Mouse (Mus musculus): ENCODE data around the gene Fa2h.

Gene Fa2h

GRCm38 (mm10) chr8:111393391-111394363 lies at the start of gene Fa2h:
Gene Fa2h, minus strand, starts transcription at chr8:111393824.
- DNase-seq (ENCODE audit: low spot score in 2 of 2): peak; percentile 76

DNA sequence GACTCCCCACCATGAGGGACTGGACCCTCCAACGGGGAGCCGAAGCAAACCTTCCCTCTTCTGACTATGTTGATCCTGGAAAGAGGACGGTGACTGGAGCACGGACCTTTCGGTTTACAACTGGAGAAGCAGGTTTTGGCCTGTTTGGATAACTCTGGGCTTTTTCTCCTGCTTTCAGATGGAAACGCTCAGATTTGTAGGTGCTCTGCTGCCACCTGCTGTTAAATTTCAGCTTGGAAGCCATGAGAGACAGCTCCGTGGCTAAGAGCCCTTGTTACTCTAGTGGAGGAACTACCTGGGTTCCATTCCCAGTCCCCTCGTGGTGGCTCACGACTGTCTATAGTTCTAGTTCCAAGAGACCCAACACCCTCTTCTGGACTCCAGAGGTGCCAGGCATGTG lies 45.6 kb upstream of the Fa2h start:
- DNase-seq (ENCODE audit: low spot score in 2 of 2): peak; percentile 57 to 69

DNA sequence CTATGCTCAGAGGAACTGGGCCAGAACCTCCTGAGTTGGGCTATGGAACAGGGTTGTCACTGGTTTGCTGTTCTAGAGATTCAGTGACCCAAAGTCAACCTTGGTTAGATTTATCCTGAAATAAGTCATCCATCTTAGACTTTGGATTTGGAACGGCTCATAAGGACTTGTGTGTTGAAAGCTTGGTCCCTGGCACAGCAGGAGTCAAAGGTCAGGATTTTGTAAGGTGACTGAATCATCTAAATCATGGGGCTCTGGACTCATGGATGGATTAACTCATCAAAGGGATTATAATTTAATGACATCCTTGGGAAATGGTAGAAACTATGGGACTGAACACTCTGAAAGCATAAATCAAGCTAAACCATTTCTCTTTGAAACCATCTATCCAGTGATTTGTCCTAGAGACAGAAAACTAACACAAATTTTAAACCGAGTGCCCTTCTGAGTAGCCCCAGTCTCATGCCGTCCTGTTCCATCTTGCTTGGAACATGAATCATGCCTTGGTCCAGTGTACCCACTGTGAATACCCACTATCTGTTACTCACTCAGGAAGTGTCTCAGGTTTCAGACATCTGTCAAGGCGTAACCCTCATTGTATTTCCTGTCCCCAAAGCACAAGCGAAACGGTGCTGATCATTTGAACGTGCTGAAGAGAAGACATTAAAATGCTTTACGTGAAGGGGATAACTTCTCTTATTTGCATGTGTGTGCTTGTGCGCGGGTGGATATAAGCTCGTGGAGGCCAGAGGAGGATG lies 41.6 kb upstream of the Fa2h start:
- DNase-seq (ENCODE audit: low spot score in 2 of 2): no peak

DNA sequence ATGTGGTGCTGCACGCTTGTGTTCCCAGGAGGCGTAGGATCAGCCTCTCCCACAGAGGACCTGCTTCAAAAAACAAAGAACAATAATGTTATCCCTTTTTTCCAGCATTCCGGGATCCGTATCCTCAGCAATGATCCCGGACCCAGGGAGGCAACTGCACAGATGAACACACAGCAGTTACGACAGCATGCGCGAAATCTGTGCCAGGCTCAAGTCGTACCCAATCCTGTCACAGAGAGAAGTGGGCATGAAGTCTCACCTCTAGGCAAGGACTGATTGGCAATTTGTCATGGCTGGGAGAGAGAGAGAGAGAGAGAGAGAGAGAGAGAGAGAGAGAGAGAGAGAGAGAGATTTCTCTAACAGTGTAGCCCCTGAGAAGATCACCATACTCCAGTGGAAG lies 31.0 kb upstream of the Fa2h start:
- no peak for DNase-seq (ENCODE audit: low spot score in 2 of 2)

- no peak for DNase-seq (ENCODE audit: low spot score in 2 of 2)
Measured at GRCm38 (mm10) chr8:111424181-111424580, 30.6 kb upstream of the Fa2h start.

DNA sequence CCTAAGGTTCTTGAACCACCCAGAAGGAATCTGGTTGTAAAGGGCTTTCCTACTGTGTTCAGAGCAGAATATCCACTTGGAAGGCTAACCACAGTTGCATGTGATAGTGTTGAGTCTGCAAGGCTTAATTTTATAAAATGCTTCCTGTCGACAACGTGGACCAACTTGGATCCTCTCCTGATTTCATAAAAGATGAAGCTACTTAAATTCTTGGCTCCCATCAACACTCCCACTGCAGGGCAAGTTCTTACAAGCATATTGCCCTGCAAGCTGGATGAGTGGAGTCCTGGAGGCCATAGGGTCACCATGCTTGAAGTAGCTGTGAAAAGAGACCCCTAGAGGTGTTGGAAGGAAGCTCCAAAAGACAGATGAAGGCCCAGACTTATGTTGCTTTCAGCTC lies 29.0 kb upstream of the Fa2h start:
- no peak for DNase-seq (ENCODE audit: low spot score in 2 of 2)

- DNase-seq (ENCODE audit: low spot score in 2 of 2): no peak
Measured at GRCm38 (mm10) chr8:111419171-111419570, 25.5 kb upstream of the Fa2h start.

DNA sequence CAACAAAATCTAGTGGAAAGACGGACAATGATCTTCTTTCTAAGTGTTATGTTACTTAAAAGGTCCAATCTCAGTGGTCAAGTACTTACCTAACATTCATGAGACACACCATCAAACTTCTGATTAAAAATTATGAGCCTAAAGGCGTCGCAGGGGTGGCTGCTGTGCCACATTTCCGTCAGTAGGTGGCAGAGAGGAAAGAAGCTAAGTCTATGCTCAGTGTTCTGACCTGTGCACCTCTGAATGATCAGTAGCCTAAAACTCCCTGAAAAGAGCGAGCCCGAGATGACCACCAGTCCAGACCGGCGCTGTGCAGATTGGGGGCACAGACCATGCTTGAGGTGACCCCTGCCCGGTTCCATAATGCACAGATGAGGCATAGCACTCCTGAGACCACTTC lies 25.0 kb upstream of the Fa2h start:
- DNase-seq (ENCODE audit: low spot score in 2 of 2): no peak

DNA sequence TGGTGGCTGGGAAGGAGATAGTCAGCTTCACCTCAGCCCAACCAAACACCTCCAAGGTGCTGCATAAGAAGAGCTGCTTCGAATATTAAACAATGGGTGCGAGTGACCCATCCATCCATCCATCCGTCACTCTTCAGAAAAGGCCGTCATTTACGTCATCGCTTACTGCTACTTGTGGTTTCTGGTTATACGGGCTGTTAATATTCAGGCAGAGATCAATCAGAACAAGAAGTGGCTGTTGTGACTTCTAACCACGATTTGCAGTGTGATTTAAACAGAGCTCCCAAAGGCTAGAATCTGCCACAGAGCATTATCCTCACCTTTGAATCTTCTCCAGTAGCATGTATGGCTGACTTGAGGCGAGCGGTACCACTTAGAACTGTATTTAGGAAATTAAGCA lies 23.6 kb upstream of the Fa2h start:
- no peak for DNase-seq (ENCODE audit: low spot score in 2 of 2)

GRCm38 (mm10) chr8:111403391-111403790 lies 9.8 kb upstream of the Fa2h start:
- DNase-seq (ENCODE audit: low spot score in 2 of 2): no peak

DNA sequence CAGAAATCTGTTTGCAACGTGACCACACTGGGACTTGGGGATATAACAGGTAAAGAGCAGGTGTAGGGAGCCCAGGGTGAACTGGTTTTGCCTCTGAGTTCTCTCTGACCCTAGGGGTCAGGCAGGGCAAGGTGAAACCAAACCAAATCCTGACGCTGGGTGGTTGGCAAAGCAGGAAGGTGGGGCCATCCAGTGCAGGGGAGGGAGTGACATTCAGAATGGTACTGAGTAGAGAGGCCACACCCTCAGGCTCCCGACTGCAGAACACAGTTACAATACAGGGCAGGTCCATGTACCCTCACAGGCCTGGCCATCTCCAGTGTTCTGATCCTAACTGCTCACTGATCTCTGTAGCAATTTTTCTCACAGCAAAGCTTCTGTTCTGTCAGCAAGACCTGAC lies 2.4 kb downstream of the Fa2h start:
- DNase-seq (ENCODE audit: low spot score in 2 of 2): no peak

- no peak for DNase-seq (ENCODE audit: low spot score in 2 of 2)
Measured at GRCm38 (mm10) chr8:111390837-111391236, 2.8 kb downstream of the Fa2h start.

DNA sequence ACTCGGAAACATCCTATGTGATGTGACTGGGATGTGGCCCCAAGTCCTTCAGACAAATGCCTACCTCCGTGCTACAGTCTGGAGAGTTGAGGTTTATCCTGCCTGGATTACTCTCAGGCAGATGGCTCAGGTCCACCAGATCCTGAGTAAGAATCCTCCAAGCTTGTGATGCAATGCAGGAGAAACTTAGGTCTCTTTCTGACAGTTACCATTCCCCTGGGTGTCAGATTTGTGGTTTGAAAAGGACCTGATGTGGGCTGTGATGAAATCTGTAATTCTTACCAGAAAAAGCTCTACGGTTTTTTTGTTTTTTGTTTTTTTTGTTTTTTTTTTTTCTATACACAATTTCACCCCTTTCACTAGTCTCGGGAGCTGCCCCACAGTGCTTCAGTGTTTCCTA lies 4.0 kb downstream of the Fa2h start:
- DNase-seq (ENCODE audit: low spot score in 2 of 2): no peak

- DNase-seq (ENCODE audit: low spot score in 2 of 2): no peak
Measured at GRCm38 (mm10) chr8:111385915-111386314, 7.7 kb downstream of the Fa2h start.

DNA sequence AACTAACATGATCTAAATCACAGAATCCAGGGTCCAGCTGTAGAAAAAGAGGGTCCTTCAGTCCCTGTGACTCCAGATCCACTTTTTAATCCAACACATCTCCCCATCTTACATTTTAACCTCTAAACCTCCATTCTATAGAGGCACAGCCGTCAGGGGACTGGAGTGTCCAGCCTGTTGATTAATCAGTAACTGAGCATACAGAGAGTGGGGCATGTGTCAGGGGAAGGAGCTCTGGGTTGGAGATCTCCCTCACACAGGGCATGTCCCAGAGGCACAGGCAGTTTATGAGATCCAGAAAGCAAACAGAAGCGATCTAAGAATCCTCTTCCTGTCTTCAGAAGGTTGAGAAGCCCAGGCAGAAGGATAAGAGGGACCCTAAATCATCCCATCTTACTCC lies 9.0 kb downstream of the Fa2h start:
- DNase-seq (ENCODE audit: low spot score in 2 of 2): no peak

GRCm38 (mm10) chr8:111375192-111375591 lies 18.4 kb downstream of the Fa2h start:
- no peak for DNase-seq (ENCODE audit: low spot score in 2 of 2)

DNA sequence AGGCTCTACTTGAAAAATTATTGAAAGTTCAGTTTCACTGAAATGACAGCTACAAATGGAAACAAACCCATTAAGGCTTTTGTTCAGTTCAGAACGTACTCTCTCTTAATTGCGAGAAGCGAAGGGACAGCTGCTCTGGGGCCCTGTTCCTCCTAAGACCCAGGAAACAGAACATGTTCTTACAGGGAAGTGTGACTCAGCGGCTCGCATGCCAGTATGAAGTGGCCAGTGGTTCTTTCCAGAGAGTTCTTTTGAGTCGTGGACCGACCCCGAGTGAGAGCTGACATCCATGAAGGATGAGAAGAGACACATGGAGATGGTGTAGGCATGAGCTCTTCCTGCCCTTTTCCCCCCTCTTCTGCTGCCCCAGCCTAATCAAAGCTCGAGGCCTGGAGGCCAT lies 23.9 kb downstream of the Fa2h start:
- no peak for DNase-seq (ENCODE audit: low spot score in 2 of 2)

DNA sequence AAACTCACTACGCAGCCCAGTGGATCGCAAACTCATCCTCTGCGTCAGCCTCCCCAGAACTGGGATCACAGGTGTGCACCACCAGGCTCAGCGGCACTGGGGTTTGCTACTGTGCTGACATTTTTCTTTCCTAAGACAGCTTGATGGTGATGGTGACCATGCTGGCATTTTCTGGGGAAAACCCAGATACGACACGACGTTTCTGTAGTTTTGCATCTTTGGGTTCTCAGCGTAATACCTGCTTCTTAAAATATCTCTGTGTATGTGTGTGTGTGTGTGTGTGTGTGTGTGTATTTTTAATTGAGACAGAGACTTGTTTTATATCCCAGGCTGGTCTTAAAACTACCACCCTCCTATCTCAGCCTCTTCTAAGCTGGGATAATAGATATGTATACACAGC lies 26.3 kb downstream of the Fa2h start:
- no peak for DNase-seq (ENCODE audit: low spot score in 2 of 2)

GRCm38 (mm10) chr8:111366610-111367234 lies 26.9 kb downstream of the Fa2h start:
- DNase-seq (ENCODE audit: low spot score in 2 of 2): peak in 1 of 2 experiments; percentile 36

DNA sequence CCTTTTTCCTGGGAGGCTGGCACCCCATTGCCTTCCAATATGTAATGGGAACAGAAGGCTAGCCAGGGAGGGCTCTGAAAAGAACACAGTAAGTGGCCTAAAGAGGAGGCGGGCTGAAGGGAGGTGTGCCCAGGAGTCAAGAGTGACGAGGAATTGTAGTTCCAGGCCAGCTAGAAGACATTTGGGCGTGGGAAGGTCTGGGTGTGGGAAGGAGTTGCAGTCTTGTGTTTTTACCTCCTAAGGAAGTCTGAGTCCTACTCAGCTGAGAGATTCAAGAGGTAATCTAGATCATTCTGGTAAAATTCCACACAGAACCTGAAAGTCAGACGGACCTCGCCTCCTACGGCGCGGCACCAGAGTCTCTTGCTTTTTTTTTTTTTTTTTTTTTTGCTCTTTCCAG lies 30.1 kb downstream of the Fa2h start:
- no peak for DNase-seq (ENCODE audit: low spot score in 2 of 2)

DNA sequence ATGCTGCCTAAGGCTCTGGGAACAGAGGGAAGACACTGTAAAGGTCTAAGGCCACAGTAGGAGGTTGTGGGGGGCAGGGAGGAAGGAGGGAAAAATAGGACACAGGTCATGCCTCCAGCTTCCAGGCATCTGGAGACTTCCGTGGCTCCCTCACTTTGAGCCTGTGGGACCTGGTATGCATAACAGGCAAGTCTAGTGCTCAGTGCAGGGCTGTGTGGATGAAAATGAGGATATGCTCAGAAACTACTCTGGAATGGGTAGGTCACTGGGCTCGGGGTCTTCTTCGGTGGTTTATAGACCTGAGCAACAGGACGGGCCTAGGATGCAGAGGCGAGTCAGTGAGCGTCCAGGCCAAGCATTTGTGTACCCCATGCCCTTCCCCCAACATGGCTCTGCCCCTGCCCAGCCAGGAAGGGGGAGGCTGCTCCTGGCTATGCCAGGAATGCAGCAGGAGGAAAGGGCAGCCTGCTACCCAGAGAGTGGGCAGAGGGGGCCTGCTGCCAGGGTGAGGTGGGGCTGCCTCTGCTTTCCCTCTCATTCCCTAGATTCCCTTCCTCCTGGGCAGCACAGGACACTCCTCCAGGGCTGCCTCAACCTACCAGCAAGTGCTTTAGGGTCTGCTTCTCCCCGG lies 32.9 kb downstream of the Fa2h start:
- DNase-seq (ENCODE audit: low spot score in 2 of 2): no peak

- DNase-seq (ENCODE audit: low spot score in 2 of 2): no peak
Measured at GRCm38 (mm10) chr8:111359936-111360335, 33.7 kb downstream of the Fa2h start.
